Mouse (Mus musculus): ENCODE data around the gene Gmds. TPM values are rescaled to one million over a fixed set of nuclear protein-coding genes. Genes with fewer than 3 reads are reported as not detected.

Gene Gmds
- polyA plus RNA-seq, 1 experiment, result 10.6 TPM

DNA sequence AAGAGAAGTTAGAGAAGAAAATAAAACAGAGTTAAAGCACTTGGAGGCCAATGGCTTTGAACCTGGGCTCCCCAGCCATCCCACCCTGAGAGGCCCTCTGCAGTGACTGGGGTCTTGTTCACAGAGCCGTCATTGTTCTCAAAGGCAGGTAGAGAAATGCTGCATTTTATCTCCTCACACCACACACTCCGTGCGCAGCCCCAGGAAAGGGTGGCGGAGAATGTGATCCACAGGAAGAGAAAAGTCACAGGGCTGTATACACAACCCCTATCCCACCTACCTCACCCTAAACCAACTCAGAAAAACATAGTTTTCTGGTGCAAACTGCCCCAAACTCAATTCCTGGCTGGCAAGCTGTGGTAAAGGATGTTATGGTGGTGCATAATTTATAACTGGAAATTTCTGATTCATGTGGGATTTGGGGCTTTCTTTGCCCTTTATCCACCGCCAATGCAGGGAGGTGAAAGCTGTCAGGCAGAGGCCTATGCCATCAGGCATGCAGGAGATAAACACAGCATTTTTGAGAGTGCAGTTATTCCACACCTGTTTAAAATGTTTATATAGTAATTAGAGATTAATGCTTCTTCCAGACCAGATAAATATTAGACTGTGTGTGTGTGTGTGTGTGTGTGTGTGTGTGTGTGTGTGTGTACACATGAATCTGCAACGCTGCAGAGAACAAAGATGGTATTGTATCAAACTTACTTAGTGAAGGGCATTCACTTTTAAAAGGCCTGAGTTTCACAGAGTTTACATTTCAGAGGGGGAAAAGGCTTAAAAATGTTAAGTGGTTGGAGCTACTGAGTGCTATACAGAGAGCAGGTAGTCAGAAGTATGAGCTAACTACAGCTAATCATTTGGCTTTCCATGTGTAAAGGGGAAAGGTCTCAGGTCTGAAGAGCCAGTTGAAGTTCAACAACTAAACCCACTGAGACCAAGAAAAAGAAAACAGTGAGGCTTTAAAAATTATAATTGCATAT is 290.3 kb downstream of the Gmds start:
- TF ChIP-seq POLR2A (IDR thresholded peaks at IDR 0.05; ENCODE audit: insufficient read depth, low read length) (no peak), EP300 (IDR thresholded peaks at IDR 0.05; ENCODE audit: insufficient read depth, low read depth, low read length) (no peak), CTCF (IDR thresholded peaks at IDR 0.05; ENCODE audit: low read depth, low read length) (no peak)
- Histone ChIP-seq H3K27me3 (ENCODE audit: control insufficient read depth, insufficient read depth, low read length, poor library complexity, severe bottlenecking) (no peaks in the 10 kb centered on the region), H3K27ac (ENCODE audit: insufficient read depth, low read length) (no peak overlapping the region), H3K4me3 (ENCODE audit: low read depth, low read length) (no peak overlapping the region), H3K4me1 (ENCODE audit: control insufficient read depth, insufficient read depth, low read length) (no peaks in the 10 kb centered on the region), H3K9me3 (replicated peaks; ENCODE audit: control insufficient read depth, insufficient read depth, low read length, poor library complexity, severe bottlenecking) (no peaks in the 10 kb centered on the region), H3K36me3 (ENCODE audit: control insufficient read depth, insufficient read depth, low read length, poor library complexity, severe bottlenecking) (no peaks in the 10 kb centered on the region), H3K9ac (ENCODE audit: low read depth, poor library complexity, severe bottlenecking) (no peak overlapping the region)

DNA sequence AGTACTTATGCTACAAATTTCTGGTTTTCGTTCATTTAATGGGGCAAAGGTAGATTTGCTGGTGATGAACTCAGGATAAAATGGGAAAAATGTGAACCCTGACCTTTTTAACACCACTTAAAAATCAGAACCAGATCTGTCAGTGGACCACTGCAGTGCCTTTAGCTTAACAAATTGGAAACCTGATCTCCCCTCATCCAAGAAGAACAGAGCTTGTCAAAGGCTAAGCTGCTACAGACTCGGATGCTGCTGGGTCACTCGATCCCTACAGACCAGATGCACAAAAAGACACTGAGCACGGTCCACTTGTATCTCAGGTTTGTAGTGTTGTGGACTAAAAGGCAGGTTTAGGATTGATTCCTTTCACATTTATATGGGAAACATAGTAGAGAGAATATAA is 291.6 kb downstream of the Gmds start:
- H3K36me3 ChIP-seq (ENCODE audit: control insufficient read depth, insufficient read depth, low read length, poor library complexity, severe bottlenecking), result no peaks in the 10 kb centered on the region
- no peak overlapping the region for H3K4me3 ChIP-seq (ENCODE audit: low read depth, low read length)
- TF ChIP-seq CTCF (IDR thresholded peaks at IDR 0.05; ENCODE audit: low read depth, low read length) (no peak), EP300 (IDR thresholded peaks at IDR 0.05; ENCODE audit: insufficient read depth, low read depth, low read length) (no peak), POLR2A (IDR thresholded peaks at IDR 0.05; ENCODE audit: insufficient read depth, low read length) (no peak)
- H3K4me1 ChIP-seq (ENCODE audit: control insufficient read depth, insufficient read depth, low read length), result no peaks in the 10 kb centered on the region
- no peak overlapping the region for H3K9ac ChIP-seq (ENCODE audit: low read depth, poor library complexity, severe bottlenecking)
- H3K27ac ChIP-seq (ENCODE audit: insufficient read depth, low read length), result no peak overlapping the region
- no peaks in the 10 kb centered on the region for H3K9me3 ChIP-seq (replicated peaks; ENCODE audit: control insufficient read depth, insufficient read depth, low read length, poor library complexity, severe bottlenecking)
- no peaks in the 10 kb centered on the region for H3K27me3 ChIP-seq (ENCODE audit: control insufficient read depth, insufficient read depth, low read length, poor library complexity, severe bottlenecking)

GRCm38 (mm10) chr13:32042748-32043147 is 295.8 kb downstream of the Gmds start:
- TF ChIP-seq EP300 (IDR thresholded peaks at IDR 0.05; ENCODE audit: insufficient read depth, low read depth, low read length), result no peak
- no peak for TF ChIP-seq POLR2A (IDR thresholded peaks at IDR 0.05; ENCODE audit: insufficient read depth, low read length)
- no peak for TF ChIP-seq CTCF (IDR thresholded peaks at IDR 0.05; ENCODE audit: low read depth, low read length)
- no peak overlapping the region for H3K9ac ChIP-seq (ENCODE audit: low read depth, poor library complexity, severe bottlenecking)
- no peak overlapping the region for H3K27ac ChIP-seq (ENCODE audit: insufficient read depth, low read length)
- H3K27me3 ChIP-seq (ENCODE audit: control insufficient read depth, insufficient read depth, low read length, poor library complexity, severe bottlenecking), result no peaks in the 10 kb centered on the region
- no peaks in the 10 kb centered on the region for H3K9me3 ChIP-seq (replicated peaks; ENCODE audit: control insufficient read depth, insufficient read depth, low read length, poor library complexity, severe bottlenecking)
- H3K36me3 ChIP-seq (ENCODE audit: control insufficient read depth, insufficient read depth, low read length, poor library complexity, severe bottlenecking), result no peaks in the 10 kb centered on the region
- no peak overlapping the region for H3K4me3 ChIP-seq (ENCODE audit: low read depth, low read length)
- H3K4me1 ChIP-seq (ENCODE audit: control insufficient read depth, insufficient read depth, low read length), result no peaks in the 10 kb centered on the region

- no peak overlapping the region for H3K9ac ChIP-seq (ENCODE audit: low read depth, poor library complexity, severe bottlenecking)
- no peak overlapping the region for H3K27ac ChIP-seq (ENCODE audit: insufficient read depth, low read length)
- no peaks in the 10 kb centered on the region for H3K36me3 ChIP-seq (ENCODE audit: control insufficient read depth, insufficient read depth, low read length, poor library complexity, severe bottlenecking)
- H3K27me3 ChIP-seq (ENCODE audit: control insufficient read depth, insufficient read depth, low read length, poor library complexity, severe bottlenecking), result no peaks in the 10 kb centered on the region
- H3K9me3 ChIP-seq (replicated peaks; ENCODE audit: control insufficient read depth, insufficient read depth, low read length, poor library complexity, severe bottlenecking), result no peaks in the 10 kb centered on the region
- no peaks in the 10 kb centered on the region for H3K4me1 ChIP-seq (ENCODE audit: control insufficient read depth, insufficient read depth, low read length)
- H3K4me3 ChIP-seq (ENCODE audit: low read depth, low read length), result no peak overlapping the region
- TF ChIP-seq CTCF (IDR thresholded peaks at IDR 0.05; ENCODE audit: low read depth, low read length) (no peak), EP300 (IDR thresholded peaks at IDR 0.05; ENCODE audit: insufficient read depth, low read depth, low read length) (no peak), POLR2A (IDR thresholded peaks at IDR 0.05; ENCODE audit: insufficient read depth, low read length) (no peak)
Measured at GRCm38 (mm10) chr13:32040822-32041221, 297.7 kb downstream of the Gmds start.

DNA sequence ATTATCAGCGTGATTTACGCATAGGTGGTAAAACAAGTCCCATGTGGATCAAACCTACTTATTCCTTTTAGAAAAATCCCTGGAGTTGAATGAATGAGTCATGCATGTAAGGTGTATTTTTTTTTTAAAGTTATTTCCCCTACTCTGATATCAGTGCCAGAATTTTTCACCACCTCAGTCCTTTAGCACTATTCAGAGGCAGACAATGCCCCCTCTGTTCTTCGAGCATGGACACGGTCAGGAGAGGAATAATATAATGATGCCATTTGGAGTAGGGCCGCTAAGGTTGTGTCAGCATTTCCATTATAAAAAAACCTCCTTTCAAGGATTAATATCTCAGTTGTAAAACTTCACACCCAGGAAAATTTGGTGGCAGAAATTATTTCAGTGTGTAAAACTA is 301.6 kb downstream of the Gmds start:
- Histone ChIP-seq H3K36me3 (ENCODE audit: control insufficient read depth, insufficient read depth, low read length, poor library complexity, severe bottlenecking) (no peaks in the 10 kb centered on the region), H3K27me3 (ENCODE audit: control insufficient read depth, insufficient read depth, low read length, poor library complexity, severe bottlenecking) (no peaks in the 10 kb centered on the region), H3K9ac (ENCODE audit: low read depth, poor library complexity, severe bottlenecking) (no peak overlapping the region), H3K4me3 (ENCODE audit: low read depth, low read length) (no peak overlapping the region), H3K27ac (ENCODE audit: insufficient read depth, low read length) (no peak overlapping the region), H3K9me3 (replicated peaks; ENCODE audit: control insufficient read depth, insufficient read depth, low read length, poor library complexity, severe bottlenecking) (no peaks in the 10 kb centered on the region), H3K4me1 (ENCODE audit: control insufficient read depth, insufficient read depth, low read length) (no peaks in the 10 kb centered on the region)
- TF ChIP-seq EP300 (IDR thresholded peaks at IDR 0.05; ENCODE audit: insufficient read depth, low read depth, low read length), result no peak
- no peak for TF ChIP-seq POLR2A (IDR thresholded peaks at IDR 0.05; ENCODE audit: insufficient read depth, low read length)
- no peak for TF ChIP-seq CTCF (IDR thresholded peaks at IDR 0.05; ENCODE audit: low read depth, low read length)

- Histone ChIP-seq H3K27ac (ENCODE audit: insufficient read depth, low read length) (no peak overlapping the region), H3K36me3 (ENCODE audit: control insufficient read depth, insufficient read depth, low read length, poor library complexity, severe bottlenecking) (no peaks in the 10 kb centered on the region), H3K4me1 (ENCODE audit: control insufficient read depth, insufficient read depth, low read length) (no peaks in the 10 kb centered on the region), H3K9me3 (replicated peaks; ENCODE audit: control insufficient read depth, insufficient read depth, low read length, poor library complexity, severe bottlenecking) (no peaks in the 10 kb centered on the region), H3K4me3 (ENCODE audit: low read depth, low read length) (no peak overlapping the region), H3K9ac (ENCODE audit: low read depth, poor library complexity, severe bottlenecking) (no peak overlapping the region), H3K27me3 (ENCODE audit: control insufficient read depth, insufficient read depth, low read length, poor library complexity, severe bottlenecking) (no peaks in the 10 kb centered on the region)
- no peak for TF ChIP-seq EP300 (IDR thresholded peaks at IDR 0.05; ENCODE audit: insufficient read depth, low read depth, low read length)
- TF ChIP-seq POLR2A (IDR thresholded peaks at IDR 0.05; ENCODE audit: insufficient read depth, low read length), result no peak
- no peak for TF ChIP-seq CTCF (IDR thresholded peaks at IDR 0.05; ENCODE audit: low read depth, low read length)
Measured at GRCm38 (mm10) chr13:32034799-32035448, 303.6 kb downstream of the Gmds start.

All from ES-Bruce4 (cell line).